Mouse (Mus musculus): ENCODE data around the gene Zcrb1.

The Zcrb1 gene

DNA sequence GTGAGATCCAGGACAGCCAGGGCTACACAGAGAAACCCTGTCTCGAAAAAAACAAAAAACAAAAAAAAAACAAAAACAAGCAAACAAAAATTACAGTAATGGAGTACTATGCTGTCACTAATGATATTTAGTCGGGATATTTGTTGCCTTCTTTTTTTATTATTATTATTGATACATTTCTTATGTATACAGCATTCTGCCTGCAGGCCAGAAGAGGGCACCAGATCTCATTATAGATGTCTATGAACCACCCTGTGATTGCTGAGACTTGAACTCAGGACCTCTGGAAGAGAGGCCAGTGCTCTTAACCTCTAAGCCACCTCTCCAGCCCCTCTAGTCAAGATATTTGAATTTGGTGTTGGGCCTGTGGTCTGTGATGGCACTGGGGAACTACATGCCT, 26.3 kb downstream of the Zcrb1 start:
- DNase-seq (ENCODE audit: low spot score in 2 of 2): no peak

DNA sequence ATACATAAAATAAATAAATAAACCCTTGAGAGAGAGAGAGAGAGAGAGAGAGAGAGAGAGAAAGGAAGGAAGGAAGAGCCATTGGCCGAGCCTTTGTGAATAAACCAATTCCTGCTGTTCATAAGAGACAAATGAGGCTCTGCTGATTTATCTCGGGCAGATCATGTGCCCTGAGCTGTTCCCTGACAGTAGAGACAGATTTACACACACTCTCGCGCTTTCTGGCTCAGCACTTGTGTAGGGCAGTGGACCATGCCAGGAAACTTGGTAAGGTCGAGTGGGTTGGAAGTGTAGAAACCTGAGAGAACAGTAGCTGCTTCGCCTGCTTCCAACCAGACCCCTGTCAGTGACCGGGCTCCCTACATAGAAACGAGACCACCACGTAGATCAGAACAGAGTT, 29.6 kb downstream of the Zcrb1 start:
- DNase-seq (ENCODE audit: low spot score in 2 of 2): no peak

DNA sequence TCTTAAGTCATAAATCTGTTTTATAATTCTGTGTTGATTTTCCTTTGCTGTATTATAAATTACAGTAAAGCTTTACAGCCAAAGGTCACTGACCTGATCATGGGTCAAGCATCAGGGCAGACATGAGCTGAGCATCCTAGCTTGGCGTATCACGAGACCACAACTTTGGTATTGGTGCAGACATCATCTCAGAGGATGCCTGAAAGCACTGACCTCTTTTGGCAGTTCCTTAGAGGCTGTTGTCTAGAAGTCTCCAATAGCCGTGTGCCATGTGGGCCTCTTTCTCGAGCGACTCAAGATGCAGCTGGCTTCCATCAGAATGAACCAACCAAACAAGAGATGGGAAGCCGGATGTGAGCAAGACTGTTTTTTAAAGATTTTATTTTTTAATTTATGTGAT, 32.6 kb downstream of the Zcrb1 start:
- DNase-seq (ENCODE audit: low spot score in 2 of 2): no peak

DNA sequence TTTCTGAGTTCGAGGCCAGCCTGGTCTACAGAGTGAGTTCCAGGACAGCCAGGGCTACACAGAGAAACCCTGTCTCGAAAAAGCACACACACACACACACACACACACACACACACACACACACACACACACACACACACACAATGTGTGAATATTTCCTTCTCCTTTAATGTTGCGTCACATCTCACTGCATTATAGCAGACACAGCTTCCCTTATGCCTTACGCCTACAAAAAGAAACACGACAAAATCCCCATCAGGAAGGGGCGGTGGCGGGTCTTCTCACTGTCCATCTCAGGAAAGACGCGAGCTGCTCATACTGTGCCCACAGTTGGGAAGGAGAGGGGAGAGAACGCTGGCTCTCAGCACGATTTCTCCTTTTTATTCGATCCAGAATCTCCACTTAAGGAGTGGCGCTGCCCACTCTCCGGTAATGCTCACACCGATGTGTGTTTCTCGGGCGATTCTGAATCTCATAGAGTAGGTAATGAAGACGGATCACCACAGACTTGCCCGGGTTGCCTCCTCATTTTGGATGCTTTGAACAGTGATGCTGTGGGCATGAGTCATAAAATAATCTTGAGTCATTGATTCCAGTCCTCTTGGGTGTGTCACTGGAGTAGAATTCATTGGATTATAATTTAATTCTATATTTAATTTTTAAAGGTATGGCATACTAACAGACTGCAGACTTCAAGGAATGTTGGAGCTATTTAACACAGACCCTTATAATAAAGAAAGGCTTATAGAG, 39.6 kb downstream of the Zcrb1 start:
- no peak for DNase-seq (ENCODE audit: low spot score in 2 of 2)

DNA sequence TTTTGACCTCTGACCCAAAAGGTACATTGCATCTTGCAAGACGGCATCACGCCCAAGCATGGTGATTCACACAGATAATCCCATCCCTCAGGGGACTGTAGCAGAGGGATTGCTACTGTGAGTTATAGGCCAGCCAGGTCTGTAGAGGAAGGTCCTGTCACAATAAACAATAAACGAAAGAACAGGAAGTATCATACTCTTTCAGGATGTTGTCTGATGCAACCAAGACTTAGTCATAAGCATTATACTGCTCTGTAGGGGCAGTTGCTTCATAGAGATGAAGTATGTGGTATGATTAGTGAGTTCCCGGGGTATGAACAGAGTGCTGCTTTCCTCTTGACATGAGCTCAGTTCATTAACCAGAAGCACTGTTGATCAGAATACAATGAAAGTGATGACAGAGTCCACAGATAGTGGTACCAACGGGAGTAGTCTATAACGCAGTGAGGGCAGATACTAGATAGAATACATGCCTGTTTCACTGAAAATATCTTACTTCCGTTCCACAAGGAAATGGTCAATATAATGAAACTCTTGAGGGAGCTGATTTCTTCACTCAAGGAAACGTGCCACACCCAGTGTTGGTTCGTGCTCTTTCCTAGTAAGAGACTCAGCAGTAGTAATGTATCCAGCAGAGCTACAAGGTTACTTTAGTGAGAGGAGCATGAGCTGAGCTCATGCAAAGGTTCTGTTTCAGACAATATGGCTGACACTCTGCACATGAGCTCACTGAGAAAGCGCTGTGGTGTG, 57.3 kb downstream of the Zcrb1 start:
- no peak for DNase-seq (ENCODE audit: low spot score in 2 of 2)

DNA sequence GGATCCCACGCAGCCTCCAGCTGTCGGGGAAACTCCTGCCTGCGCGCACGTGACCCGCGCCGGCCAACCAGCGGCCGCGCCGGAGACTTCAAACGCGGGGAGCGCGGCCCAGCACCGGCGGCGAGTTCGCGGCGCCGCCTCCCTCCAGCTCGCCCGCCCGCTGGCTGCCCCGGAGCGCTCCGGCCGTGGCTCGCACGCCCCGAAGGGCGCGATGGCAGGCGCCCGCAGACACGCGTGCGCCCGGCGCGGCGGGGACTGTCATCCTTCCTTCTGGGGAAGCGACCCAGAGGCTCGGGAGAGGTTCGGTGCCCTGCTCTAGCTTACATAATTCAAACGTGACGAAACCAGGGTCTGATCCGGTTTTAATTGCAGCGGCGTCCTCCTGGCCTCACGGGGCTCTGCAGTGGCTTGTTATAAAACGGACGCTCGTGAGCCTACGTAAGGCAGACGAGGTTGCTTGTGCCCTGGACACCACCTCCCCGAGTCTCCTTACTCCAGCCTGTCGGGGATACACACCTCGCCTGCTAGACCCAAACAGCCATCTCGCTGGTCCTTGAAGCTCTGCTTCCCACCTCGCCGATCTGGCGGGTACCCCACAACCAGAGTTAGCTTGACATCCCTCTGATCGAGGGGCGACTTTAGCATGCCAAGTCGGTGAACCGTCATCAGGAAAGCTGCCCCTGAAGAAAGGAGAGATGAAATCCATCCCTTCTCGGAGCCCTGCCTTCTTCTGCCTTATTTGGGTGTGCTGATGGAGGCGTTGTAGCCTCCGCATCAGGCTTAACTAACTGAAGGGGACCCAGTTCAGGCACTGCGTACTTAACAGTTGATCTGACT, 61.0 kb downstream of the Zcrb1 start, which contains the start of gene Yaf2:
Gene Yaf2, minus strand, starts transcription at position 11 of the 837 bp plus-strand sequence.
- peak; percentile 76 to 81 for DNase-seq (ENCODE audit: low spot score in 2 of 2)

DNA sequence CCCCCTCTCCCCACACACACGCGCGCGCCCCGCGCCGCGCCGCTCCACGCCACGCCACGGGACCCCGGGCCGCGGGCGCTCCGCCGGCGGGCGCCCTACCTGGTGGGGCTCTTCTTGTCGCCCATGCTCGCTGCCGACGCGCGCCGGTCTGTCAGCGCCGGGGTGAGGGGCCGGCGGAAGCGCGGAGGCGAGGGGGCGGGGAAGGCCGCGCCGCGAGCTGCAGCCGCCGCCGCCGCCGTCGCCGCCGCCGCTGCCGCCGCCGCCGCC, 61.5 kb downstream of the Zcrb1 start:
- DNase-seq (ENCODE audit: low spot score in 2 of 2): no peak
